Mouse (Mus musculus) heart, embryonic 16.5 days (tissue): ENCODE measurements around the gene Dlg1. TPM values are rescaled to one million over a fixed set of nuclear protein-coding genes. Genes with fewer than 3 reads are reported as not detected.

Experiments used
- ATAC-seq: fragments of 200-750 bp; cut with Nextera tagmentation; replicated peaks from 2 replicates; pipeline ENCODE4 v1.8.0; 2017; ENCODE audit warnings: moderate number of reproducible peaks; ENCODE audit not compliant: insufficient read depth, low FRiP score; ENCODE audit errors: extremely low read depth
- H3K27ac ChIP-seq: fragments of 300-500 bp; sonication (generic); 2 replicates; pipeline ENCODE4 v1.5.1; 2014; ENCODE audit warnings: mild to moderate bottlenecking, low read length, control low read depth, moderate library complexity
- H3K27me3 ChIP-seq: fragments of 300-500 bp; sonication (generic); 2 replicates; pipeline ENCODE4 v1.6.1; 2014; ENCODE audit warnings: low read length, mixed read lengths; ENCODE audit not compliant: control insufficient read depth, insufficient read depth
- H3K36me3 ChIP-seq: fragments of 300-500 bp; sonication (generic); 2 replicates; pipeline ENCODE4 v1.6.1; 2014; ENCODE audit not compliant: control insufficient read depth, insufficient read depth
- H3K4me1 ChIP-seq: fragments of 300-500 bp; sonication (generic); 2 replicates; pipeline ENCODE4 v1.6.1; 2014; ENCODE audit warnings: low read length, mixed read lengths; ENCODE audit not compliant: control insufficient read depth, insufficient read depth
- H3K4me2 ChIP-seq: fragments of 300-500 bp; sonication (generic); 2 replicates; pipeline ENCODE4 v1.6.1; 2014; ENCODE audit warnings: low read depth, mild to moderate bottlenecking, control low read depth, low read length
- H3K4me3 ChIP-seq: fragments of 300-500 bp; sonication (generic); 2 replicates; pipeline ENCODE4 v1.5.1; 2014; ENCODE audit warnings: mild to moderate bottlenecking, control low read depth, low read length
- H3K9ac ChIP-seq: fragments of 300-500 bp; sonication (generic); 2 replicates; pipeline ENCODE4 v1.6.1; 2014; ENCODE audit warnings: low read length, control low read depth
- H3K9me3 ChIP-seq: fragments of 300-500 bp; sonication (generic); replicated peaks from 2 replicates; pipeline ENCODE4 v1.6.1; 2016; ENCODE audit warnings: low read length; ENCODE audit not compliant: control insufficient read depth
- WGBS: fragments of 180-500 bp; shearing (Covaris S2); extraction: QIAGEN DNeasy Blood & Tissue Kit; methylation state at CpG from one replicate; pipeline ENCODE4 v1.1.7; 2014; 5-methylcytosine and 5-hydroxymethylcytosine counted together
- polyA plus RNA-seq: library from polyadenylated mRNA; unstranded; fragments of >200 nt; fragmentation: Nextera tagmentation; extraction: Ambion mirVana; gene quantifications from 2 replicates; pipeline ENCODE4 v1.2.1, GENCODE M21; 2015

Gene Dlg1
- polyA plus RNA-seq, 1 experiment from 2014 or later, result 14.2 TPM

- H3K27ac ChIP-seq, result no peak overlapping the region
- peak overlapping the region; percentile 72 for H3K4me2 ChIP-seq
- peaks cover 14% of the 10 kb centered on the region for H3K4me1 ChIP-seq
- no peaks in the 10 kb centered on the region for H3K9me3 ChIP-seq
- WGBS, result 27% methylated on average over 19 of the region's 20 CpGs
- peak overlapping the region; percentile 54 for H3K9ac ChIP-seq
- no peaks in the 10 kb centered on the region for H3K36me3 ChIP-seq
- peak overlapping the region; percentile 49 for H3K4me3 ChIP-seq
- ATAC-seq, result no peak
- no peaks in the 10 kb centered on the region for H3K27me3 ChIP-seq
Observed at GRCm38 (mm10) chr16:31905891-31906825, 242.9 kb downstream of the Dlg1 start.

GRCm38 (mm10) chr16:31906896-31907295, 243.7 kb downstream of the Dlg1 start:
- peak overlapping the region; percentile 54 for H3K9ac ChIP-seq
- H3K9me3 ChIP-seq, result no peaks in the 10 kb centered on the region
- ATAC-seq, result no peak
- peaks cover 14% of the 10 kb centered on the region for H3K4me1 ChIP-seq
- WGBS, result 12% methylated on average over 9 of the region's 9 CpGs
- H3K27me3 ChIP-seq, result no peaks in the 10 kb centered on the region
- no peak overlapping the region for H3K27ac ChIP-seq
- H3K4me3 ChIP-seq, result peak overlapping the region; percentile 49
- H3K4me2 ChIP-seq, result peak overlapping the region; percentile 72
- H3K36me3 ChIP-seq, result no peaks in the 10 kb centered on the region

GRCm38 (mm10) chr16:31908959-31909358, 245.7 kb downstream of the Dlg1 start:
- no peaks in the 10 kb centered on the region for H3K9me3 ChIP-seq
- H3K4me3 ChIP-seq, result 0 out of 2 replicates have a peak overlapping the region, but pooled peaks have one; percentile 0
- H3K9ac ChIP-seq, result no peak overlapping the region
- WGBS, result 47% methylated on average over 11 of the region's 11 CpGs
- H3K4me2 ChIP-seq, result peak overlapping the region; percentile 37; the same call in 1 of the 2 replicates
- no peaks in the 10 kb centered on the region for H3K36me3 ChIP-seq
- ATAC-seq, result no peak
- H3K27ac ChIP-seq, result no peak overlapping the region
- no peaks in the 10 kb centered on the region for H3K27me3 ChIP-seq
- peaks cover 14% of the 10 kb centered on the region for H3K4me1 ChIP-seq

- ATAC-seq, result no peak
- no peaks in the 10 kb centered on the region for H3K27me3 ChIP-seq
- H3K9ac ChIP-seq, result no peak overlapping the region
- no peaks in the 10 kb centered on the region for H3K9me3 ChIP-seq
- no peaks in the 10 kb centered on the region for H3K36me3 ChIP-seq
- no peak overlapping the region for H3K4me3 ChIP-seq
- no peak overlapping the region for H3K27ac ChIP-seq
- peaks cover 14% of the 10 kb centered on the region for H3K4me1 ChIP-seq
- 49% methylated on average over 10 of the region's 10 CpGs for WGBS
- no peak overlapping the region for H3K4me2 ChIP-seq
Observed at GRCm38 (mm10) chr16:31910281-31910847, 247.1 kb downstream of the Dlg1 start.

GRCm38 (mm10) chr16:31917776-31918175, 254.5 kb downstream of the Dlg1 start:
- Histone ChIP-seq H3K9ac (no peak overlapping the region), H3K27ac (no peak overlapping the region), H3K4me3 (no peak overlapping the region), H3K4me2 (no peak overlapping the region), H3K4me1 (0 out of 2 replicates have a peak, but pooled peaks cover 2% of the 10 kb centered on the region), H3K9me3 (0 out of 2 replicates have a peak, but pooled peaks cover 2% of the 10 kb centered on the region), H3K27me3 (no peaks in the 10 kb centered on the region; the same call in none of the 2 replicates), H3K36me3 (no peaks in the 10 kb centered on the region)
- no peak for ATAC-seq
- 66% methylated on average over 11 of the region's 11 CpGs for WGBS

- H3K9me3 ChIP-seq, result 0 out of 2 replicates have a peak, but pooled peaks cover 2% of the 10 kb centered on the region
- no peaks in the 10 kb centered on the region for H3K36me3 ChIP-seq
- H3K27ac ChIP-seq, result no peak overlapping the region
- H3K9ac ChIP-seq, result 0 out of 2 replicates have a peak overlapping the region, but pooled peaks have one; percentile 38
- WGBS, result 3% methylated on average over 14 of the region's 14 CpGs
- H3K27me3 ChIP-seq, result no peaks in the 10 kb centered on the region; the same call in none of the 2 replicates
- peak overlapping the region; percentile 37 for H3K4me3 ChIP-seq
- no peak for ATAC-seq
- 0 out of 2 replicates have a peak, but pooled peaks cover 2% of the 10 kb centered on the region for H3K4me1 ChIP-seq
- peak overlapping the region; percentile 59 for H3K4me2 ChIP-seq
Observed at GRCm38 (mm10) chr16:31918248-31918724, 255.0 kb downstream of the Dlg1 start.

- Histone ChIP-seq H3K4me3 (no peak overlapping the region), H3K9ac (no peak overlapping the region), H3K4me1 (peaks cover 3% of the 10 kb centered on the region; the same call in 1 of the 2 replicates), H3K27ac (no peak overlapping the region), H3K4me2 (no peak overlapping the region), H3K9me3 (0 out of 2 replicates have a peak, but pooled peaks cover 2% of the 10 kb centered on the region), H3K36me3 (no peaks in the 10 kb centered on the region), H3K27me3 (no peaks in the 10 kb centered on the region)
- 82% methylated on average over 6 of the region's 6 CpGs for WGBS
- ATAC-seq, result no peak
Observed at GRCm38 (mm10) chr16:31924368-31924767, 261.1 kb downstream of the Dlg1 start.
